Mouse (Mus musculus): ENCODE results near the gene Col5a3.

GRCm38 (mm10) chr9:20762197-20762961, 52.5 kb downstream of the Col5a3 start:
- TF ChIP-seq POLR2A (IDR thresholded peaks at IDR 0.05; ENCODE audit: low read depth, low read length), result no peak
- TF ChIP-seq CTCF (IDR thresholded peaks at IDR 0.05; ENCODE audit: extremely low read depth, insufficient read depth, insufficient read length, insufficient replicate concordance), result no peak
